Mouse (Mus musculus) forebrain, postnatal 0 days (tissue): ENCODE measurements around the gene Szt2. TPM values are rescaled to one million over a fixed set of nuclear protein-coding genes. Genes with fewer than 3 reads are reported as not detected.

Experiments used
- ATAC-seq: fragments of 200-750 bp; cut with Nextera tagmentation; 2 replicates; pipeline ENCODE4 v1.8.0; 2017; ENCODE audit warnings: mild to moderate bottlenecking, moderate library complexity
- DNase-seq: peaks from one replicate; pipeline ENCODE4 v3.0.0-alpha.2; 2015
- H3K27ac ChIP-seq: fragments of 300-500 bp; sonication (generic); 2 replicates; pipeline ENCODE4 v1.5.1; 2014; ENCODE audit warnings: low read depth, mild to moderate bottlenecking, antibody characterized with exemption, low read length, moderate library complexity, mixed read lengths
- H3K27me3 ChIP-seq: fragments of 300-500 bp; sonication (generic); 2 replicates; pipeline ENCODE4 v1.6.1; 2014; ENCODE audit warnings: mild to moderate bottlenecking, low read length, mixed read lengths; ENCODE audit not compliant: insufficient read depth
- H3K36me3 ChIP-seq: fragments of 300-500 bp; sonication (generic); 2 replicates; pipeline ENCODE4 v1.6.1; 2014; ENCODE audit warnings: mild to moderate bottlenecking, moderate library complexity; ENCODE audit not compliant: insufficient read depth
- H3K4me1 ChIP-seq: fragments of 300-500 bp; sonication (generic); 2 replicates; pipeline ENCODE4 v1.6.1; 2014; ENCODE audit warnings: antibody characterized with exemption; ENCODE audit not compliant: insufficient read depth
- H3K4me2 ChIP-seq: fragments of 300-500 bp; sonication (generic); 2 replicates; pipeline ENCODE4 v1.6.1; 2014; ENCODE audit warnings: low read depth, mild to moderate bottlenecking, moderate library complexity
- H3K4me3 ChIP-seq: fragments of 300-500 bp; sonication (generic); 2 replicates; pipeline ENCODE4 v1.5.1; 2014; ENCODE audit warnings: low read depth, low read length, mixed read lengths
- H3K9ac ChIP-seq: fragments of 300-500 bp; sonication (generic); 2 replicates; pipeline ENCODE4 v1.6.1; 2014; ENCODE audit warnings: mild to moderate bottlenecking
- H3K9me3 ChIP-seq: fragments of 300-500 bp; sonication (generic); 2 replicates; pipeline ENCODE4 v1.6.1; 2016; ENCODE audit warnings: low read length
- CTCF ChIP-seq: sonication (generic); IDR thresholded peaks from 2 replicates; pipeline ENCODE4 v1.5.1; 2016; ENCODE audit warnings: antibody characterized with exemption, control low read depth, low read depth
- WGBS: fragments of 180-500 bp; shearing (Covaris S2); extraction: QIAGEN DNeasy Blood & Tissue Kit; methylation state at CpG from one replicate; pipeline ENCODE4 v1.1.7; 2014; 5-methylcytosine and 5-hydroxymethylcytosine counted together
- polyA plus RNA-seq: library from polyadenylated mRNA; unstranded; fragments of >200 nt; fragmentation: Nextera tagmentation; extraction: Ambion mirVana; gene quantifications from 2 replicates; pipeline ENCODE4 v1.2.1, GENCODE M21; 2015
- total RNA-seq: library from RNA; depleted of rRNA; stranded (reverse); fragments of >200 nt; gene quantifications from 2 replicates; pipeline ENCODE4 v1.2.3, GENCODE M21; 2014

Gene Szt2
- total and polyA plus RNA-seq, 2 experiments from 2014 or later, result 3.4 to 21.1 TPM

DNA sequence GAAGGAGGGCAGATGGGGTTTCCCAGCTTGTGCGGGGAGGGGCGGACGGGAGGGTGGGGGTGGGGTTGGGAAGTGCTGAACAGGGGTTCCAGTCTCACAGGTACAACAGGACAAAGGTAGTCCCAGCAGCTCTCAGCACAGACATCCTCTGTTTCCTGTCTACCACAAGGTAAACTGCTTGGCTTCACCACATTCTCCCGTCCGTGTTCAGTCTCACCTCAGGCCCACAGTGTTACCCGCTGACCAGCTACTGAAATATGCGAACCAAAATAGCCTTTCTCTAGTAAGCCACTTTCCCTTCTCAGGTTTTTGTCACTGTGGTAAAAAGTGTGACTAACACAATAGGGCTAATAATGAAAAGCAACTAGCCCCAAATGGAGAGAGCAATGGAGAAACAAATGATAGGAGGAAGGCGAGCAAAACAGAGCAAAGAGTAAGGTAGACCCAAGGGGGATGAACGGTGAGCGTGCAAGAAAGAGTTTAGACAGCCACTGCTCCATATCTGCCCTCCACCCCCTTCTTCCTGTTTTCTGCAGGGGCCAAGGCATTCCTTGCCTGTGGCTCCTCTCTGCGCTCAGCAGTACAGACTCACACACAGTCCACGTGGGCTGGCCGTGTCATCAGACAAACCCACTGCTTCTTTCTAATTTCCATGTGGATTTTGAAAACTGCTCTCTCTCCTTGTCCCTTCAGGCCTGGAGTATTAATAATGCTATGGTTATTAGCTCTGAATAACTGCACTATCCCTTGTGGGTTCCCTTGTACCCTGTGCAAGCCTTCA is 61.4 kb downstream of the Szt2 start:
- no peak for TF ChIP-seq CTCF
- no peak overlapping the region for H3K27ac ChIP-seq

DNA sequence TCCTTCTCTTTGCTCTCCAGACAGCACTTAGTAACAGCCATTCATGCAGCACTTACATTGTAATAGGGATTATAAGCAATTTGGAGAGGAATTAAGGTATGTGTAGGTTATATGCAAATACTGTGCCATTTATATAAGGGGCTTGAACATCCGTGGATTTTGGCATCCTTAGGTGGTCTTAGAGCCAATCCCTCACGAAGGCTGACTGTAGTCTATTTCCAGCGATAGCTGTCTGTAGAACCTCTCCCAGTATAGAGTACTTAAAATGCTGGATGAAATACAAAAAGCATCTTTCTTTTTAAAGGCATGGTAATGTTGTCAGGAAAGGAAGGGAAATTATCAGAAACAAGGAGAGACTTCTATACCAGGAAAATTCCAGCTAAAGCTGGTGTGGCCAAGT is 67.6 kb downstream of the Szt2 start:
- H3K4me1 ChIP-seq, result no peaks in the 10 kb centered on the region
- H3K9me3 ChIP-seq, result no peaks in the 10 kb centered on the region
- TF ChIP-seq CTCF, result no peak
- DNase-seq, result peak; percentile 41
- no peaks in the 10 kb centered on the region for H3K36me3 ChIP-seq
- ATAC-seq, result peak; percentile 73
- H3K27me3 ChIP-seq, result no peaks in the 10 kb centered on the region
- no peak overlapping the region for H3K4me3 ChIP-seq
- H3K27ac ChIP-seq, result no peak overlapping the region
- H3K9ac ChIP-seq, result no peak overlapping the region
- no peak overlapping the region for H3K4me2 ChIP-seq
- WGBS, result 47% methylated on average over 3 of the region's 3 CpGs

More for the DNA sequence above, 61.4 kb downstream of the Szt2 start:
- WGBS, result 80% methylated on average over 13 of the region's 13 CpGs
- no peaks in the 10 kb centered on the region for H3K27me3 ChIP-seq
- no peak overlapping the region for H3K9ac ChIP-seq
- no peak overlapping the region for H3K4me2 ChIP-seq
- H3K4me3 ChIP-seq, result no peak overlapping the region
- no peak for DNase-seq
- no peaks in the 10 kb centered on the region for H3K9me3 ChIP-seq
- ATAC-seq, result no peak
- H3K4me1 ChIP-seq, result no peaks in the 10 kb centered on the region
- H3K36me3 ChIP-seq, result no peaks in the 10 kb centered on the region

DNA sequence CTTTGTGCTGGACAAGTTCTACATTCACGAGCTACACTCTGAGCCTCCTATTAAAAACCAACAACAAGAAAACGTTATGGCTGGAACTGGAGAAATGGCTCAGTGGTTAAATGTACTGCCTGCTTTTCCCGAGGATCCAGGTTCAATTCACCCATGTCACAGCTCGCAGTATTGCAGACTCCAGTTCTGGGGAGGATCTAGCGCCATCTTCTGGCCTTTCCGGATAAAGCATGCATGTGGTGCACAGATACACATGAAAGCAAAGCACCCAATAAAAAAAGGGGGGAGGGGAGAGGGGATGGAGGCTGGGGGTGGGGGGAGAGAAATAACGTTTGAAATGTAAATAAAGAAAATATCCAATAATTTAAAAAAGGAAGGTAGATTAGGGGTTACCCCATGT is 72.4 kb downstream of the Szt2 start:
- 12% methylated on average over 7 of the region's 7 CpGs for WGBS
- Histone ChIP-seq H3K9ac (no peak overlapping the region), H3K27ac (no peak overlapping the region), H3K4me1 (no peaks in the 10 kb centered on the region), H3K4me2 (no peak overlapping the region), H3K9me3 (no peaks in the 10 kb centered on the region), H3K4me3 (no peak overlapping the region), H3K27me3 (no peaks in the 10 kb centered on the region), H3K36me3 (no peaks in the 10 kb centered on the region)
- TF ChIP-seq CTCF, result peak; percentile 72
- DNase-seq, result peak; percentile 81
- peak; percentile 65; the same call in 1 of the 2 replicates for ATAC-seq

DNA sequence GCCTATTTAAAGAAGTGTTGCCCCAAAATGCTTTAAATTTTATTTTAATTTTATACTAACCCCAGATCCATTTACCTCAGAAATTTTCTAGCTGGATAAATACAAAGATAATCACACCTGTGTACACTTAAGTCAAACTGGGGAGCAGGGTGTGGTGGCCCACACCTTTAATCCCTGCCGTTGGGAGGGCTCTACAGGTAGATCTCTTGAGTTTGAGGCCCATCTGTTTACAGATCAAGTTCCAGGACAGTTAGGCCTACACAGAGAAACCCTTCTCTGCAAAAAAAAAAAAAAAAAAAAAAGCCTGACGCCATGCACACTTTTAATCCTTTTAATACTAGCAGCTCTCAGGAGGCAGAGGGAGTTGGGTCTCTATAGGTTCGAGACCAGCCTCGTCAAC is 73.1 kb downstream of the Szt2 start:
- Histone ChIP-seq H3K27me3 (no peaks in the 10 kb centered on the region), H3K9me3 (no peaks in the 10 kb centered on the region), H3K27ac (no peak overlapping the region), H3K4me1 (no peaks in the 10 kb centered on the region), H3K4me3 (no peak overlapping the region), H3K9ac (no peak overlapping the region), H3K36me3 (no peaks in the 10 kb centered on the region), H3K4me2 (no peak overlapping the region)
- TF ChIP-seq CTCF, result no peak
- ATAC-seq (no peak), DNase-seq (no peak)
- 79% methylated on average over 4 of the region's 4 CpGs for WGBS

DNA sequence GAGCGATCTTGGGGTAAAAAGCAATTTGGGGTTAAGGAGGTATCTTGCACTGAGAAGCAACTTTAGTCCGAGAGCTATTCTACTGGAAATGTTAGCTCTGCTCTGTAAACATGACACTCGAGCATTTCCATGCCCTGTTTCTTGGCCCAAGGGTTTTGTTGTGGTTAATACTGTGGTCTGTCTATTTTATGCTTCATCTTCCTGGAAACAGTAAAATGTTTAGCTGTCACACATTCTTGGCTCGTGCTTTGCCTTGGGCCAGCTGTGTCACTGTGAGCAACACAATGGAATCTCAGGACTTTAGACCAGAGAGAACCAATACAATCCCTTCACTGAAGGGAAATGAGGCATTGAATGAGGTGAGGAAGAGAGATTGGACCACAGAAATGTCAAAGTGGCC is 77.3 kb downstream of the Szt2 start:
- Histone ChIP-seq H3K27me3 (no peaks in the 10 kb centered on the region), H3K36me3 (no peaks in the 10 kb centered on the region), H3K4me3 (no peak overlapping the region), H3K4me2 (no peak overlapping the region), H3K9me3 (no peaks in the 10 kb centered on the region), H3K9ac (no peak overlapping the region), H3K4me1 (no peaks in the 10 kb centered on the region), H3K27ac (no peak overlapping the region)
- WGBS, result 65% methylated on average over 4 of the region's 4 CpGs
- ATAC-seq, result no peak
- no peak for TF ChIP-seq CTCF
- no peak for DNase-seq

DNA sequence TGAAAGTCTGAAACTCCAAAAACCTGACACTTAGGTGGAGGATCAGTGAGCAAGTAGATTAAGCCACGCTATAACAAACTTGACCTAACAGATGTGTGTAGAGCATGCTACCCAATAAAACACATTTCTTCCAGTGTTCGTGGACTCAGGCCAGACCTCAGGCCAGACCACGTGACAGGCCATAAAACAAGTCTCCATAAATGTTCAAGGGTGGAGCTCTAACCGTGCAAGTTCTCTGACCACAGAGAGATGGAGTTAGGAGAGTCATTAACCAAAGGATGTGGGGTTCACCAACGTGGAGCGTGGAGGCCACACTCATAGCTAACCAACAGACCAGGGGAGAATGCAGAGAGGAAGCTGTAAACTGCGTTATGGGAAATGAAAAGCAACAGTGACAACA is 82.6 kb downstream of the Szt2 start:
- no peak overlapping the region for H3K4me3 ChIP-seq
- no peak for TF ChIP-seq CTCF
- no peaks in the 10 kb centered on the region for H3K9me3 ChIP-seq
- no peaks in the 10 kb centered on the region for H3K36me3 ChIP-seq
- no peaks in the 10 kb centered on the region for H3K4me1 ChIP-seq
- no peaks in the 10 kb centered on the region for H3K27me3 ChIP-seq
- no peak overlapping the region for H3K27ac ChIP-seq
- WGBS, result 81% methylated on average over 7 of the region's 7 CpGs
- no peak for DNase-seq
- no peak overlapping the region for H3K9ac ChIP-seq
- no peak overlapping the region for H3K4me2 ChIP-seq
- no peak for ATAC-seq

DNA sequence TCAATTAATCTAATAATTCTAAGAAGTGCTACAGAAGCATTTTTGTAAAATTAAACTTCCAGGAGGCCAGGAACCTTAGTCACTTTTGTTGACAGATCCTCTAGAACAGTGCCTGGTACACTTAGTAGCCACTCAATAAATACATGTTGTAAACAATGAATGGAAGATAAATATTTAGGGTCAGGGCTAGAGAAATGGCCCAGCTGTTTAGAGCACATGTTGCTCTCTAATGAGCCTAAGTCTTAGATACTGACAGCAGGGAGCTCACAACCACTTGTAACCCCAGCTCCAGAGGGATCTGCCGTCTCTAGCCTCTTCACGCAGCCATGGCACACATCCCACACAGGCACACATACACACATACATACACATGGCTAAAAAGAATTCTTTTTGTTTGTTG is 88.4 kb downstream of the Szt2 start:
- H3K36me3 ChIP-seq, result no peaks in the 10 kb centered on the region
- no peaks in the 10 kb centered on the region for H3K27me3 ChIP-seq
- no peaks in the 10 kb centered on the region for H3K9me3 ChIP-seq
- no peak for TF ChIP-seq CTCF
- no peaks in the 10 kb centered on the region for H3K4me1 ChIP-seq
- WGBS, result 71% methylated on average over 2 of the region's 2 CpGs
- H3K9ac ChIP-seq, result no peak overlapping the region
- H3K27ac ChIP-seq, result no peak overlapping the region
- DNase-seq (no peak), ATAC-seq (no peak)
- no peak overlapping the region for H3K4me2 ChIP-seq
- no peak overlapping the region for H3K4me3 ChIP-seq
